Mouse (Mus musculus): ENCODE measurements around the gene Cdh8.

Cdh8 gene

DNA sequence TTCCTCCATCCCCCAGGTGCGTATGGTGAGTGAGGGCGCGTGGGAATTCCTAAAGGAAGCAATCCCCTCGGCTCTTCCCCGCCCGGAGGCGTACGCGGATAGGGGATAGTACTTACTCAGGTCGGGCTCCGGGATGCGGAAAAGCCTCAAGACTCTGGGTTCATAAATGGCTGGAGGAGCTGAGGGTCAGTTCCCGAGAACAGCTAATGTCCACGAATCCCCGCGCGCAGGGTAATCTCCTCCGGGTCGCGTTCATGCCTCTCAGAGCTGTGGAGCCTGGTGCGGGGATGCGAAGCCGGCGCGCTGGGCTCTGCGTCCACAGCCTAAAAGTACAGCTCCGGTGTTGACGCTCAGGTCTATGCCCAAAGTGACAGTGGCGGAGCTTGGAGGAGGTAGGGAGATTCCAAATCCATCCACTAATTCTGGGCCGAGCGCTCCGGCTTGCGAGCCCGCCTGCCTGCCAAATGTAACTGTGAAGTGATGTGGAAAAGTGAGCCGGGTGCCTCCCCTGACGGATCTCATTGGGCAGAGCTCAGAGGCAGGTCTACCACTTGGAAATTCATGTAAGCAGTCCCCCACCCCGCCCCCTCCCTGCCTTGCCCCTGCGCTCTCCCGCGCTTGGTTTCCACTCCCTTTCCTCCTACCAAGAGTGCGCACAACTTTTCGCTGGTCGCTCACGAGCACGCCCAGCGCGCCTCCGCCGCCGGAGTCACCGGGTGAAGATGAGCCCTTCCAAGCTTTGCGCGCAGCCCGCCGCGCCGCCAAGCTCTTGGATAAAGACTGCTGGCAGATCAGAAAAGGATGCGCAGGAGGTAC lies at the start of gene Cdh8:
Gene Cdh8, minus strand, starts transcription at position 506 of the 816 bp plus-strand sequence.
- DNase-seq (ENCODE audit: low spot score) = peak; percentile 21

DNA sequence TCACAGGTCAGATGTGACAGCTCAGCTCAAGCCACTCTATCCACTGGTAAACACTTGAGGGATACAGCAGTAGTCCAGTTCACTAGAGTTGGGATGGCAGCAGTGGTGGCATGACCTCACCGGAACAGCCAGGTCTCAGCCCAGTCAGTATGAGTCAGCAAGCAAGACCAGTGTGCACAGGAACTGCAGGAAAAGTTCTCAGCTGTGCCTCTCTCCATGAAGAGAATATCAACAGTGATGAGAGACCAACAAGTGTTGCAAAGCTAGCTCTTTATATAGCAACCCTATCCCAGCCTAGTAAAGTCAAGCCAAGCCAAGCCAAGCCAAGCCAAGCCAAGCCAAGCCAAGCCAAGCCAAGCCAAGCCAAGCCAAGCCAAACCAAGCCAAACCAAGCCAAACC lies 30.2 kb upstream of the Cdh8 start:
- no peak for DNase-seq (ENCODE audit: low spot score)

DNA sequence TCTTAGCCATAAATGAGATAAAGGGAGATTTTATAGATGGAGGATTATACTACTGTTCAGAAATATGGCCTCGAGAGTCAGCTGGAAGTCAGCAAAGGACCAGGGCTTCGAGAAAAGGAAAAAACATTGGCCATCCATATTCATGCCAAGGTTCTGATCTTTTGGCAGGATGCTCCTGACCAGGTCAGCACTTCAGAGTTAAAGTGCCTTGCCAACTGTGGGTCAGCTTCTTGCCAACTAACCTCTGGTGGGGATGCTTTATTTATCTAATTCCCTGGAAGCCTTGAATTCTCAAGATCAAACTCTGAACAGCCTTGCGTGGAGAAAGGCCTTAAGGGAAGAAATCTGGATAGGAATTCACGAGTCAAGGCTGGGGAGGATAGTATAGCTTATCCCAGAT lies 9.6 kb upstream of the Cdh8 start:
- DNase-seq (ENCODE audit: low spot score) = no peak

DNA sequence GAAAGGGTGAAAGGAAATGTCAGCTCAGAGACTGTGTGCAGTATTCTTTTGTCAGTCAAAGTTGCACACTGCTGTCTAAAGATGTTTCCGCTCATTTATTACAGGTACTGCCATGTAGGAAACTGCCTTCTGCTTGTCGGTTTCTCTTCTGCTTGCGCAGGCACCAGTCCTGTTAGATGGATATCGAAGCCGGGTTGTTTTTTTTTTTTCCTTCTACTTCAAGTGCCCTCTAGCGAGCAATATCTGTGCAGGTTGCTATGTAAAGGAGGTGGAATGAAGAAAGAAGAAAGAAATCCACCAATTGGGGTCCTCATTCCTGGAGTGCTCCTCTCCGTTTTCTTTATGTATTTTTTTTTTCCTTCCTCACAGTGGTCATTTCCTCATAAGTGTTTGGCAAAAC lies 5.2 kb upstream of the Cdh8 start:
- no peak for DNase-seq (ENCODE audit: low spot score)

DNA sequence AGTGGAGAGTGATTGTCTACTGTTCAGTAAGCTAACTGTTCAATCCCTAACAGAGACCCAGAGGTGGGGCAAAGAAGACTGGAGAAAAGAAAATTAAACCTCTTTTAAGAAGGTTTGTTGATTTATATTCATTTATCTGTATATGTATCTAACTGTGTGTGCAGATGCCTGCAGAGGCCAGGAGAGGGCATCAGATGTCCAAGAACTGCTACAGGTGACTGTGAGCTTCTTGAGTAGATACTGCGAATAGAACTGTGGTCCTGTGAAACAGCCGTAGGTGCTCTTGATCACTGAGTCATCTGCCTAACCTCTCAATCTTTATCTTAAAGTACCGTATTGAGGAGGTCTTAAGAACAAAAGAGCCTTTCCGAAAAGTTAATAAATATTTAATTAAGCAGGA lies 3.5 kb upstream of the Cdh8 start:
- no peak for DNase-seq (ENCODE audit: low spot score)

DNA sequence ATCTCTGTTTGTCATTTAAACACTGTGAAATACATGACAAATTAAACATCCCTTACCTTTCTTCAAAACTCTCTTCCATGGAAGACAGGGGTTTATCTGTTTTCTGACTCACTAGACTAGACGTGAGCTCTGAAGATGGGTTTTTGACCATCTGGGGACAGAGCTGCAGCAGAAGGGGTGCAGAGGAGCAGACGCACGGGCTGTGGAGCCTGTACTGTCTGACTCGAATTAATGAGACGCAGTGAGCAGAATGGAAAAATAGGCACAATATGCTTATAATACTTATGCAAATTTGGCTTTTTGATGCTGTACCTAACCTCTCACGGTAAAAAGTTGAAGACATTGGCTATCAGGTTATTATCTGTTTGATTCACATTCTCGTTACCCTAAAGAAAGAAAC lies 1.2 kb upstream of the Cdh8 start:
- DNase-seq (ENCODE audit: low spot score) = no peak

DNA sequence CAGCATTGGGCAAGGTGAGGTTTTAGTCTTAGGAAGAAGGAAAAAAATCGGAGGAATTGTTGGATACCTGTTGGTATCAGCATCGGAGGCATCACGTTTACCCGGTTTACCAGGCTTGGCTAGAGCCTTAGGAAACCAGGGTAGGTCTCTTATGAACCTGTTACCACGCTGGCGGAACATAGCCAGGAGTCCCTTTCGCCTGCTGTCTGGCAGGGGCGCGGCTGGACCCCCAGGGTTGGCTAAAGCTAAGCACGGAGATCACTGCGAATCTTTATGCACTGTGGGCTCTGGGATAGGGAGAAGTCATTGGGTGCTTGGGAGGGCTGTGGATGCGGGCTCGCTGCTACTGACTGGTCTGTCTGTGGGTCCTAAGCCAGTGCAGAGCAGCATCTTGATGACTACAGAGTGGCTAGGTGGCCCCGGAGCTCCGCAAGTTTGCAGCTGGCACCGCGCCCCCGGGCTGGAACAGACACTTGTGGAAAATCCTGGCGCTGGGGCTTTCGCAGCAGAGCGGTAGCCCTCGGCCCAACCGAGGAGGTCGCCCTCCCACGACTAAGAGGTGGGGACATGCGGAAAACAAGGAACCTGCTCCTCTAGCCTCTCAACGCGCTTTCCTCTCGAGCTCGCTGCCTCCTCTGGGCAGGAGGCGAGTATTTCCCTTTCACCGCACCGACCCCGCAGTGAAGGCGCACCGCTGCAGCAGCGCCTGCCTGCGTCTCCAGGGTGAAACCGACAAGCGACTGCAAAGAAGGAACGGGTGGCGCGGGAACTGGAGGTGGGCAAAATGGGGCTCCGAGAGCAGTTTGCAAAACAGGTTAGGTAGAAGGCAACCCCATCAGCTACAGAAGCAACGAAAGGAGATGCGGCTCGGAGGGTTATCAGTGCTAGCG lies 950 bp downstream of the Cdh8 start:
- DNase-seq (ENCODE audit: low spot score) = no peak

DNA sequence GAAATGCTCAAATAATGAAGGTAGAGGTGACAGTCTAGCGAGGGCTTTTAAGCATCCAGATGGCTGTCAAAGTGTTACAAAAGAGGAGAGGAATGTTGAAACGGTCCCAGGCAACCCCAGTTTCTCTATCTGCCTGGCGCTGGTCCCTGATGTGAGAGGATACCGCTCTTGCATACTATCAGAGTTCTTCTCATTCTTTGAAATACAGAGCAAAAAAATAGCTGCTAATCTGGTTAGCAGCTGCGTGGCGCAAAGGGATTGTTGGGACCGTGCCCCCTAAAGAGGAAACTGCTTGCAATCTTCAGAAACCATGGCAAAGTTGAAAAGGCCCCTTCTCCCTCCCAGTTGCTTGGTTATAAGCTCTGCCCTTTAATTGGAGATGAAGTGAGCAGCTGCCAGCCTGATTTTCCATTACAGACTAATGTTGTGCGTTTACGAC lies 1.8 kb downstream of the Cdh8 start:
- DNase-seq (ENCODE audit: low spot score) = no peak

DNA sequence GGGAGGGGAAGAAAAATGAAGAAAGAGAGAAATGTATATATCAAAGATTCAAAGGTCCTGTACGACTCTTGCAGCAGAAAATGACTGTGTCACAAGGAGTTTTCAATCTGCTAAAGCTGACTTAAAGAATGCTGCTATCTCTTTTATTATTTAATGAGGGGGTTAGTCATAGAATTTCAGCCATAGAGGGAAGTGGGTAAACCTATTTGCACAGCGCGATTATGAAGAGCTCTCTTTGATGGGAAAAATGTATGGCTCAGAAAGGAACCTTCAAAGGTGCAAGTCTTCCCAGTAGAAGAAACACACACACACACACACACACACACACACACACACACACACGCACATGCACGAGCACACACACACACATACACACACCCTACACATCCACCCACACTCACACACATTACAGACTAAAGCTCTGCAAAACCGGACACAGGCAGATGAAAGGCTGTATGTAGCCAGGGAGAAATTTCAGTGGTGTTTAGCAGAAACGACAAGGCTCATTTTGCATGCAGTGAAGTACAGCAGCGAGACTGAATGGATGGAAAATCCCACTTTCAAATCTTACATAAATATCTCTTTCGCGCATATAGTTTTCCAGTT lies 2.3 kb downstream of the Cdh8 start:
- no peak for DNase-seq (ENCODE audit: low spot score)

DNA sequence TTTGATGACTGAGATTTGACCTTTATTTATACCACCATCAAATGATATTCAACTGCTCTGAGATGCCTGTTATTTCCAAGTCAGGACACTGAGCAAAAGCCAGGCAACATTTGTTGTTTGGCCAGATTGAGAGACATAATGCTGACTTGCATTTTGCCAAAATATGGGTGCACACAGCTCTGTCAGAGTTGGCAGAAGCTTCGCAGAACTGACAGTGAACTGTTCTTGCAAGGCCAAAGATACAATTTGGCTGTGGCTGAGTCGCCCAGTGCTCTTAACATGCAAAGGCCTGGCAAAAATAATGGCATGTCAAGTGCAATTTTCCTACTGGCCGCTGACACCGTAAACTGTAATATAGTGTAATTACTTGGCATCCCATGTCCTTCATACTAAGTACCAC lies 22.4 kb downstream of the Cdh8 start:
- DNase-seq (ENCODE audit: low spot score) = no peak

DNA sequence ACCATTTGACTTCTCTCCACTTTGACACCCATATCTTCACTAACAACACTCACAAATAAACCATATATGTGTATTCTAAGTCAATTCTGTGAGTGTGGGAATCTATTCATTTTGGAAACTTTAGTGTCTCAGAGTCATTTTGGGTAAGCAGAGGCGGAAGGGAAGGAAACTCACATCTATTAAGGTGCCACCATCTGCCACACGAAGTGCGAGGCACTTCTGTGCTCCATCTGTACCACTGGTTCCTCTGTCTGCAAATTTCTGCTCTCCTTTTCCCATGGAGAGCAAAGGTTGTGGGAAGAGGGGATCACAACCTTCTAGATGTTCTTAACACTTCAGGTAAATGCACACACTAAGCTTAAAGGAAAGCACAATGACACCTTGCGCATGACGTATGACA lies 46.2 kb downstream of the Cdh8 start:
- DNase-seq (ENCODE audit: low spot score) = no peak

DNA sequence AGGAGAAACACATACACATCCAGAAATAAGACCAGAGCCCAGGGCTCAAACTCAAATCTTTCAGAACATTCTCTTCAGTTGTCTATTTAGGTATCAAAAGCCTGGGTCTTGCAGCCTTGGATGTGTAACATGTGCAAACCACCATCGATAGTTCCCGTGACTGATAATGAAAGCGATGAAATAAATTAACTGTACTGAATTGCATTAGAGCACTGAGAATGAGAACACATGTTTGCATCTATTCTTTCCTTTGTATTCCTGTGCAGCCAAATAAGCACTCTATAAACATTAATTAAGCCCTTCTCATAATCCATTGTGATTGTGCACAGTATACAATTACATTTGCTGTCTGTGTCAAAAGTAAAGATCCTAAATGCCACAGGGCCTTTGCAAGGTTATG lies 47.1 kb downstream of the Cdh8 start:
- DNase-seq (ENCODE audit: low spot score) = no peak

DNA sequence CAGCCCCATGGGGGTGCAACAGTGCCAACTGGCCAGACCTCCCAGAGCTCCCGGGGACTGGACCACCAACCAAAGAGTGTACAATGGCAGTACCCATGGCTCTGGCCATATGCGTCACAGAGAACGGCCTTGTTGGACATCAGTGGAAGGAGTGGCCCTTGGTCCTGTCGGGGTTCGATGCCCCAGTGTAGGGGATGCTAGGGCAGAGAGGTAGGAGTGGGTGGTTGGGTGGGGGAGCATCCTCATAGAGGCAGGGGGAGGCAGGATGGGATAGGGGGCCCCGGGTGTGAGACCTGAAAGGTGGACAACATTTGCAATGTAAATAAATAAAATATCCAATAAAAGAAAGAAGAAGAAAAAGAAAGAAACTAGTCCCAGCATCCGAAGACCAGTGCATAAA lies 47.8 kb downstream of the Cdh8 start:
- no peak for DNase-seq (ENCODE audit: low spot score)

DNA sequence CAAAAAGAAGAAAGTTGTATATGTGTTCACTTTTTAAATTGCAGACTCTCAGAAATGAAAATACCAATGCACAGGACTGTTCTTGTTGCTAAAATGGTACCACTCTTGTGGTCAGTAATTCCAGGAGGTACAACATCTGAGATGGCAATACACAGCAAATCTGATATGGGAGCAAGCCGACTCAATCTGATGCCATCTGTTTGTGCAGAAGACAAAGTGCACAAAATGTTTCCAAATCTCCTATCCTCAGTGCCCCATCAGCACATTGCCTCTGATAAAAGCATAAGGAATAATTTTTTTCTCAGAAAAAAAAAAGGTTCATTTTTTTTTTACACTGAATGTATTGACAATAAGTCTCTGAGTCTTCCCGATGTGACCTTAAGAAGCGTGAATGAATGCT lies 62.3 kb downstream of the Cdh8 start:
- DNase-seq (ENCODE audit: low spot score) = no peak

DNA sequence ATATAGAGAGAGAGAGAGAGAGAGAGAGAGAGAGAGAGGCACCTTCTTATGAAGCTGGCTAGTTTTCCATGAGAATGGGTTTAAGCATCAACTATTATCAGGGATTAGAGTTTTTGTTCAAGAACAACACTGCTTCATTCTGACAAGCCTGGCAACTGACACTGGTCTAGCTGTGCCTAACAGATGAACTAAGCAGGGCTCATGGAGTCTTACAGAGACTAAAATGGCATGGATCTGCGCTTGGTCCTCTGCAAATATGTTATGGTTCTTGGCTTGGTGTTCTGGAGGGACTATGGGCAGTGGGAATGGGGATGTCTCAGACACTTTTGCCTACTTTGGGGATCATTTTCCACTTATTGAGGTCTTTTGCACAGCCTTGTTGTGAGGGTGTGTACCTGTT lies 63.0 kb downstream of the Cdh8 start:
- no peak for DNase-seq (ENCODE audit: low spot score)

DNA sequence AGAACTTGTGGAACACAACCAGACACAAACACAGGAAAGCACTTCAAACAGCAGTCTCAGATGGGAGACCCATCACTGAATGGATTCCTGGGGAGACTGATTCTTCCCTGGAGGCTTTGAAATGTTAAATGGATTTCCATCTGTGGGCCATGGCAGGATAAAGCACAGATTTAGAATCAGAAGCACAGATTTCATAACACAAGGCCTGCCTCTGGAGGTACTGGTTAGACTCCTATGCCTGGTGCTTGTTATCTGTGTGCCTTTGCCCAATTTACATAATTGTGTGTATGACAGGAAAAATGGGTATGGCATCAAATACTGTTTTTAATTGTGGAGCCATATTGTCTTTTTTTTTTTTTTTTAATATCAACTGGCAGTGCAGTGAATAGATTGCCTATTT lies 66.8 kb downstream of the Cdh8 start:
- DNase-seq (ENCODE audit: low spot score) = no peak

DNA sequence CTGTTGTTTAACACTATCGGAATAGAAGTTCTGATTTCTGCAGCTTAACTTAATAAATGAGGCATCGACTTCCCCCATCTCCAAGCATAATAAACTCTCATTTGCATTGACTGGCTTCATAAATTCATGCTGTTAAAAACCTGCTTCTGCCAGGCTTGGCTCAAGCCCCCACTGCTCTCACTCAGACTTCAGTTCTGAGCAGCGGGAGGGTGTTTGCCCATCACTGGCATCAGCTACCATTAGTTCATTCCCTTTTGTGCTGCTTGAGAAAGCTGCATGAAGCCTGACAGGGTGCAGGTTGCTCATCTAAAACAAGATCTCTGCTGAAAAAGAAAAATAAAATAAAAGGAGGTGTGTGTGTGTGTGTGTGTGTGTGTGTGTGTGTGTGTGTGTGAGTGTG lies 67.7 kb downstream of the Cdh8 start:
- no peak for DNase-seq (ENCODE audit: low spot score)

DNA sequence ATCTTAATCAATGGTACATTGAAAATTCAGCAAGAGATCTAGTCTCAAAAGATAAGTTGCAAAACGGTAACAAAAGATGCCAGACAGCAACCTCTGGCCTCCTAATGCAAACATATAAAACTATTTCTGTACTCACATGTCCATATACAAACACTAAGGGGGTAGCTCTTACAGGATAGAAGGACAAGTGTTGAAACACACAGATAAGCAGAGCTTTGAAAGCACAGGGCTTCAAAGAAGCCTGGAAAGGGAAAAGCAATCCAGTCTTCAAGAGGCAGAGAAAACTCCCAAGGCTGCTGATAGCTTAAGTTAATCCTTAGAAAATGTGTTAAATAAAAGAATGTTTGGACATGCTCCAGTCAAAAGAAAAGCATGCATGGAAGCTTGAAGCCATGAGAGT lies 77.0 kb downstream of the Cdh8 start:
- DNase-seq (ENCODE audit: low spot score) = no peak

DNA sequence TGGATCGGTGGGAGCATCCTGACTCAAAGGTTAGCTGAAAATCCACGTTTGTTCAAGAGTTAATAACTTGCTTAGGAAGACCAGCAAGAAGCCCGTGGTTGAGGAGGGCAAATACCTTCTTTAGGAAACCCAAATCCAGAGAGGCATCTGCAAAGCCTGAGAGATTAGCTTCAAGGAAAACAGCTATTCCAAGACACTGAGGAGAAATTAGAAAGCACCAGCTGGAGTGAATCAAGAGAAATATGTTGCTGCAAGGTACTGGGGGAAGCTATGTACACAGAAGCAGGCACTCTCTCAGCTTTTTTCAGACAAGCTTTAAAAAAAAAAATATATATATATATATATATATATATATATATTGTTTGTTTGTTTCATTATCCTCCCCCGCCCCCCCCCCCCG lies 88.7 kb downstream of the Cdh8 start:
- no peak for DNase-seq (ENCODE audit: low spot score)

DNA sequence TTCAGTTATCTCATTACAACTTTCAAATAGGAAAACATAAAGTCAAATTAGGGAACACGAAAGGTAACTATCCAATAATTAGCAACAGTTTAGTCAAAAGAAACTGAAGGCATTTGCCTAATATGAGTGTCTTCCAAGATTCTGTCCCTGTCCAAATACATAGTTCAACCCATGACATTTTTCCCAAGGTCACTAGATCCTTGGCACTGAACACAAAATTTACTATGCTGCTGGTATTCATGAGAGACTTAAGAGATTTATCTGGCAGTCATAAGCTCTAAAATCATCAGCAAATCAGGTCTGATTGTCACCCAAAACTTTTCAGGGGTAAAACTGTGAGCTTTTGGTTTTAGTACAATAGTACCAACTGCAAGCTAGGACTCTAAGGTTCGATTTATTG lies 101.7 kb downstream of the Cdh8 start:
- no peak for DNase-seq (ENCODE audit: low spot score)

DNA sequence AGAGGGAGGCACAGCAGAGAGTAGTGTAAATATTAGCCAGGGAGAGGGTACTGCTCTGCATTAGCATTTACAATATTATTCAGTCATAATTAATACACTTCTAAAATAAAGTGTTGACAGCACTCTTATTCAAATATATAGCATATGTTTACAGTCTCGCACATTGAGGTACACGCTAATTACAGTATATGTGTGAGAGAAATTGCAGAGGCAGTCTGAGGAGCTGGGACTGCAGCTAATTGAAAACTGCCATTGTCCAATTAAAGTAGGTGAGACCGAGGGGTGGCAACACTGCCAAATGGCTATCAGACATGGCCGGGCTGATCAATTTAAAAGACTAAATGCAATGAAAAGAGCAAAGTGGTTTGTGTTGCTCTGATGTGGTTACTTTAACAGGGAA lies 112.1 kb downstream of the Cdh8 start:
- no peak for DNase-seq (ENCODE audit: low spot score)

DNA sequence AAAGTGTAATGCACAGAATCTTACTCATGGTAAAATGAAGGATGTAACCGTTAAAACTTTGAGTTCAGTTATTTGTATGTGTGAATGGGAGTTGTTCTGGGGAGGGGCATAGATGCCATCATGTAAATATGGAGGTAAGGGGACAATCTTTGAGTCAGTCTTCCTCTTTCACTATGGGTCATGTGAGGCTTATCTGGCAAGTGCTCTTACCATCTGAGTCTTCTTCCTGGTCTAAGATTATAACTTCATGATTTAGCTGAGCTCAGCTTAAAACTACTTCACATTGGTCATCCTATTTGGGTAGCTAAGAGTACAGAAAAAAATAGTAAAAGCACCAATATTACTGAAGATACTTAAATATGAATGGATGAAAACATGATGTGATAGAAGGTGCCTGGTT lies 126.1 kb downstream of the Cdh8 start:
- no peak for DNase-seq (ENCODE audit: low spot score)

DNA sequence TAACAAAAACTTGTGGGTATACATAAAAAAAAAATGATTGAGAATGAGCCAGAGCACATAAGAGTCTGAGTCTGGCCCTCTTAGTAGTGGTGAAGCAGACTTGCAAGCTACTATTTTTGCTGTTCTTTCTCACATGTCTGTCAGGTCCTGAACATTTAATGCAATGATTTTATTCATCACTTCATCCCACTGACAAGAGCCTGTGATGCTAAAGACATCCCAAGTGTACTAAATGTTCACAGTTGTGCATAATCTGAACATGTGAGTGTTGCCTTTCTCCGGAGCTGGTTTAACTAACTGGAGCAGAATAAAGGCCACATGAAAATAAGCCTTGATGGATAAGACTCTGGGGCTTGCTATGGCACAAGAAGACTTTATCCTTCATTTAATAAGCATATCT lies 131.2 kb downstream of the Cdh8 start:
- no peak for DNase-seq (ENCODE audit: low spot score)

Data from yolk sac, embryonic 10.5 days (tissue).